Mouse (Mus musculus) heart, postnatal 0 days (tissue): ENCODE measurements at regions not wholly inside any gene's neighbourhood (a gene's known extent, or its start where the extent isn't known, plus 50 kb on each side); places are given as distances from the start of the nearest gene placed in this dataset.

Experiments used
- ATAC-seq: fragments of 200-750 bp; cut with Nextera tagmentation; 2 replicates; pipeline ENCODE4 v1.8.0; 2017; ENCODE audit warnings: low read depth, moderate number of reproducible peaks, moderate library complexity; ENCODE audit not compliant: insufficient read depth
- DNase-seq: peaks from one replicate; pipeline ENCODE4 v3.0.0-alpha.2; 2016; ENCODE audit warnings: low spot score
- H3K27ac ChIP-seq: fragments of 300-500 bp; sonication (generic); 2 replicates; pipeline ENCODE4 v1.5.1; 2014; ENCODE audit warnings: low read depth, mild to moderate bottlenecking
- H3K27me3 ChIP-seq: fragments of 300-500 bp; sonication (generic); 2 replicates; pipeline ENCODE4 v1.6.1; 2014; ENCODE audit warnings: low read length, mixed read lengths; ENCODE audit not compliant: control insufficient read depth, insufficient read depth
- H3K36me3 ChIP-seq: fragments of 300-500 bp; sonication (generic); replicated peaks from 2 replicates; pipeline ENCODE4 v1.6.1; 2014; ENCODE audit warnings: low read length, mixed read lengths; ENCODE audit not compliant: control insufficient read depth, insufficient read depth
- H3K4me1 ChIP-seq: fragments of 300-500 bp; sonication (generic); 2 replicates; pipeline ENCODE4 v1.6.1; 2014; ENCODE audit warnings: antibody characterized with exemption; ENCODE audit not compliant: control insufficient read depth, insufficient read depth
- H3K4me2 ChIP-seq: fragments of 300-500 bp; sonication (generic); 2 replicates; pipeline ENCODE4 v1.6.1; 2014; ENCODE audit warnings: low read depth, mild to moderate bottlenecking, low read length, moderate library complexity
- H3K4me3 ChIP-seq: fragments of 300-500 bp; sonication (generic); 2 replicates; pipeline ENCODE4 v1.5.1; 2014; ENCODE audit warnings: low read depth, low read length
- H3K9ac ChIP-seq: fragments of 300-500 bp; sonication (generic); replicated peaks from 2 replicates; pipeline ENCODE4 v1.6.1; 2014; ENCODE audit warnings: low read depth, low read length, mixed read lengths
- H3K9me3 ChIP-seq: fragments of 300-500 bp; sonication (generic); replicated peaks from 2 replicates; pipeline ENCODE4 v1.6.1; 2016; ENCODE audit warnings: low read length; ENCODE audit not compliant: control insufficient read depth
- CTCF ChIP-seq: IDR thresholded peaks from 2 replicates; pipeline ENCODE4 v1.5.1; 2016; ENCODE audit warnings: antibody characterized with exemption, control low read depth, low read depth
- EP300 ChIP-seq: IDR thresholded peaks from 2 replicates; pipeline ENCODE4 v1.6.1; 2016; ENCODE audit warnings: antibody characterized with exemption, low read depth
- WGBS: fragments of 180-500 bp; shearing (Covaris S2); extraction: QIAGEN DNeasy Blood & Tissue Kit; methylation state at CpG from one replicate; pipeline ENCODE4 v1.1.7; 2014; 5-methylcytosine and 5-hydroxymethylcytosine counted together

DNA sequence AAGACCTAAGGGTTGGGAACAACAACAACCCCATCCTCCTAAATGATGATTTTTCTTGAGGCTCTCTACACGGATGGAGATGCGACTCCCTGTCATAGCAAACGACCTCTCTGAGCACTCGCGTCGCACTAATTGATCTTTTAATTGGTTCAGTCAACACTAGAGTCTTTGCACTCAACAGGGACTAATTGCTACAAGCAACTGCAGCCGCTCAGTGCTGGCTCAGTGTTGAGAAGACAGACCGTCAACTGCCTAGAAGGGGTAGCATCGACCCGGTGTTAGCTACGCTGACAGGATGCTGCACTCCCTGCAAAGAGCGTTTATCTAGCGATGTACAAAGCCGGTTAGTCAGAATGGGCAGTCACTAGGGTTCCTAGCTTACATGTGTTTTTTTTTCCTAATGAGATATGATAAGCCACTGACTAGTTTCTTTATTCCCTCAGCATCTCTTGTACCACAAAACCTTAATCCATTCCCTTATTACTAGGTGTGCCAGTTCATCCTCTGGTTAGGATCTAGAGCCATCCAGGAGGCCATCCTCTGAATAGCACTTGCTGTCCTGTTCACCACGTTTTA lies 314.7 kb upstream of the Runx1 start:
- H3K4me1 ChIP-seq, result no peaks in the 10 kb centered on the region
- no peak overlapping the region for H3K9ac ChIP-seq
- 44% methylated on average over 15 of the region's 15 CpGs for WGBS
- TF ChIP-seq EP300 (no peak), CTCF (no peak)
- no peak overlapping the region for H3K4me3 ChIP-seq
- peaks cover 31% of the 10 kb centered on the region for H3K27me3 ChIP-seq
- H3K36me3 ChIP-seq, result no peaks in the 10 kb centered on the region
- no peak for DNase-seq
- H3K27ac ChIP-seq, result no peak overlapping the region
- no peak overlapping the region for H3K4me2 ChIP-seq
- no peak for ATAC-seq
- H3K9me3 ChIP-seq, result no peaks in the 10 kb centered on the region

DNA sequence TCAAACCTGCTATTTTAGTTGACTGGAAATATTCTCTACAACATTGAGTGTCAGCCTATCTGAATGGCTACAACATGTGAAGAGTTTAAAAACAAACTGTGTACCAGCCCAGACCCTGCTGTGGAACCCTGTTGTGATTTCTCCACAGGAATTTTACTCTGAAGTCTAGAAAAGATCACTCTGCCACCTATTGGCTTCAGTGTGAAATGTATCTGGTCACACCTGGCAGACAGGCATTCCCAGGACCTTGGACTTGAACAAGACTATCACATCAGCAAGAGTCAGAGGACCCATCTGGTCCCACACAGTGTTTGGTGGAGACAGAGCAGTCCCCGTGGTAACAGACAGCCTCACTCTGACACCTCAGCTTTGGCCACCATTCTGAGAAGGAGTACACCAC lies 311.3 kb upstream of the Runx1 start:
- ATAC-seq, result 0 out of 2 replicates have a peak, but pooled peaks have one; percentile 20
- Histone ChIP-seq H3K4me3 (no peak overlapping the region), H3K4me2 (no peak overlapping the region), H3K27me3 (peaks cover 27% of the 10 kb centered on the region), H3K36me3 (no peaks in the 10 kb centered on the region), H3K4me1 (no peaks in the 10 kb centered on the region), H3K27ac (no peak overlapping the region), H3K9ac (no peak overlapping the region), H3K9me3 (no peaks in the 10 kb centered on the region)
- TF ChIP-seq EP300, result no peak
- TF ChIP-seq CTCF, result peak; percentile 52
- 35% methylated on average over 1 of the region's 1 CpGs for WGBS
- no peak for DNase-seq

DNA sequence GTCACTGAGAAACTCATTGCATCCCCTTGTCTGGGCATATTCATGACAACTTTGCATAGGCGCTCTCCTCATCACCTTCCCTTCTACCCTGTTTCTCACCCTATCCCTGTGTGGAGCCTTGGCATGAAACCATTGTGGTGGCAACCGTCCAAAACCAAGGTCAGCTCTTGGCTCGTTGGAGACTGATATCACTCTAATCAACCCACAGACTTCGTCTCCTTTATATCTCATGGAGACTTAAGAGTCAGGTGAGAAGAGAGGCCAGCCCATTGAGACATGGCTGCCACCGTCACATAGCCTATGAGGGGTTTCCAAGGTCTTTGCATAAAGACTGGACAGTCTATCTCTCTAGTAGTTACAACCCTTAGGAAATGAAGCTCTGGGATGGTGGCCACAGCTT lies 305.5 kb upstream of the Runx1 start:
- H3K4me2 ChIP-seq, result no peak overlapping the region
- no peak for TF ChIP-seq CTCF
- no peak for TF ChIP-seq EP300
- no peaks in the 10 kb centered on the region for H3K27me3 ChIP-seq
- ATAC-seq (no peak), DNase-seq (no peak)
- no peaks in the 10 kb centered on the region for H3K4me1 ChIP-seq
- no peak overlapping the region for H3K9ac ChIP-seq
- no peak overlapping the region for H3K27ac ChIP-seq
- H3K36me3 ChIP-seq, result no peaks in the 10 kb centered on the region
- no peak overlapping the region for H3K4me3 ChIP-seq
- WGBS, result 53% methylated on average over 5 of the region's 5 CpGs
- no peaks in the 10 kb centered on the region for H3K9me3 ChIP-seq

DNA sequence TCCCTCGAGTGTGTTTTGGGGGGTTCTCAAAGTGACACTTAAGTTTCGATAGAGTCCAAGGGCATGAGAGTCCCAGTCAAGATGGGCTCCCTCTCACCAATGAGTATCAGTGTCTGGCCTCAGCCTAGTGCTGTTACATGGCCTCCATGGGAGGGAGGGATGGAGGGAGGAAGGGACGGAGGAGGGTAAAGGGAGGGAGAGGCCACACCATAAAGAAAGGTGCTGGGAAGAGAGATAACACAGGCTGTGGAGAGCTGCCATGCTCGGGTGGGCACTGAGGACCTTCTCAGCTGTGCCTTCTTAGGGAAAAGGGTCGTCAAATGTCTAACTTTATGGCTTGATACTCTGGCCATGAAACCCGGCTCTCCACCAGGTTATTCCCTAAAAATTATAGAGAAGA lies 304.7 kb upstream of the Runx1 start:
- Histone ChIP-seq H3K9ac (no peak overlapping the region), H3K4me1 (no peaks in the 10 kb centered on the region), H3K4me2 (no peak overlapping the region), H3K36me3 (no peaks in the 10 kb centered on the region), H3K27me3 (no peaks in the 10 kb centered on the region), H3K27ac (no peak overlapping the region), H3K4me3 (no peak overlapping the region), H3K9me3 (no peaks in the 10 kb centered on the region)
- no peak for DNase-seq
- TF ChIP-seq CTCF (no peak), EP300 (no peak)
- WGBS, result 75% methylated on average over 6 of the region's 6 CpGs
- ATAC-seq, result no peak

DNA sequence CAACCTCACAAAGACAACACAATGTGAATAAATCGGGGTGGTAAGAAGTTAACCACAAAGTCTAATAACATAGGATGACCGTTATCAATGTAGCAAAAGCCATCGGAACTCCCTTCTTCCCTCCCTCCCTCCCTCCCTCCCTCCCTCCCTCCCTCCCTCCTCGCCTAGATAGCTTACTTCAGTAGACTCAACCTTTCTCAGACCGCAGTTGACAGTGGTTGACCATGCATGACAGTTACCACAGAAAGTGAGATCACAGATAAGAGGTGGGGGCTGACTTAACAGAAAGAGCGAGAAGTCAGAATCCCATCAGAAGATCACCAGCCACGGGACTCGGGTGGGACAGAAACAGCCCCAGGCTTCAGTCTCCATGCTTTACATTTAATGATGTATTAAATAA lies 297.8 kb upstream of the Runx1 start:
- Histone ChIP-seq H3K27ac (no peak overlapping the region), H3K4me1 (no peaks in the 10 kb centered on the region), H3K4me3 (no peak overlapping the region), H3K36me3 (no peaks in the 10 kb centered on the region), H3K9me3 (no peaks in the 10 kb centered on the region), H3K9ac (no peak overlapping the region), H3K4me2 (no peak overlapping the region), H3K27me3 (no peaks in the 10 kb centered on the region)
- 77% methylated on average over 7 of the region's 8 CpGs for WGBS
- ATAC-seq, result no peak
- no peak for DNase-seq
- TF ChIP-seq EP300, result no peak
- TF ChIP-seq CTCF, result no peak

DNA sequence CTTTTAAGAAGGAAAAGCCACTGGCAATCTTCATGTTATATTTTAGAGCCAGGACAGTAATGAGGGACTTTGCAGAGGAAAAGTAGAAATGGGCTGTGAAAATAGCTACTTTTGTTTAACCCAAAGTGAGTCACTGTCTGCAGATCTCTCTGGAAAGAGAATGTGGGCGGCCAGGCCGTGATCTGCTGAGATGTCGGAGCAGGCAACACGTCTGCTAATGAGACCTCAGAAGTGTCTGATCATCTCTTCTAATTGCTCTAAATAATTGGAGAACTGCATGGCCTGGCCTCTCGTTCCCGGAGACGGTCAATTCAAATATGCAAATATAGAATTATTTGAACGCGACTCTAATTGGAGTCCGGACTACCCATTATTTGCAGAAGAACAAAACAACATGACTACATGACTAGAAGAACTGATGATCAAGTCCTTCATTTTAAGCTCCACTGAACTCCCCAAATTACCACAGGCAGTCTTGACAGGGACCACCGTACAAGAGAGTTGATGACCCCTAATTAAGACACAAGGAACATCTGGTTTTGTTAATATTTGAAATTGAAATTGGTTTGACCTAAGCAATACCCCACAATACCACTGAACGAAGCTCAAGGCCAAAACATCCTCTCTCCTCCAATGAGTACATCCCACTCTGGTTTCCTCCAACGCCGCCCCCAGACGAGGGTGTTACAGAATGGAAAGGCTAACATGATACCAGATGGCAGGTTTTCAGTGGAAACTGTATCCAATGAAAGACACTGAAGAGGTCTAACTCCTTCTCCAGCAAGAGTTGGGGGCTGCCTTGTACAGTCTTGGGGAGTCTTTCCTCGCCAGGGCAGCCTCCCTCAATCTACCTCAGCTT lies 290.4 kb upstream of the Runx1 start:
- 81% methylated on average over 16 of the region's 16 CpGs for WGBS
- no peak for TF ChIP-seq CTCF
- TF ChIP-seq EP300, result no peak

More for the DNA sequence above, 290.4 kb upstream of the Runx1 start:
- H3K9me3 ChIP-seq, result no peaks in the 10 kb centered on the region
- H3K27ac ChIP-seq, result no peak overlapping the region
- no peaks in the 10 kb centered on the region for H3K4me1 ChIP-seq
- ATAC-seq (no peak), DNase-seq (no peak)
- H3K27me3 ChIP-seq, result no peaks in the 10 kb centered on the region
- no peak overlapping the region for H3K4me3 ChIP-seq
- no peak overlapping the region for H3K4me2 ChIP-seq
- no peaks in the 10 kb centered on the region for H3K36me3 ChIP-seq
- no peak overlapping the region for H3K9ac ChIP-seq
